Mouse (Mus musculus): ENCODE measurements around the gene Metap1.

- TF ChIP-seq EP300 (IDR thresholded peaks at IDR 0.05; ENCODE audit: insufficient read depth, low read depth, low read length): no peak
- TF ChIP-seq POLR2A (IDR thresholded peaks at IDR 0.05; ENCODE audit: insufficient read depth, low read length): no peak
Measured at GRCm38 (mm10) chr3:138532764-138533163, 43.4 kb upstream of the Metap1 start.

Data from ES-Bruce4 (cell line).